Mouse (Mus musculus): Measurements from ENCODE around the gene Kcnc1.

DNA sequence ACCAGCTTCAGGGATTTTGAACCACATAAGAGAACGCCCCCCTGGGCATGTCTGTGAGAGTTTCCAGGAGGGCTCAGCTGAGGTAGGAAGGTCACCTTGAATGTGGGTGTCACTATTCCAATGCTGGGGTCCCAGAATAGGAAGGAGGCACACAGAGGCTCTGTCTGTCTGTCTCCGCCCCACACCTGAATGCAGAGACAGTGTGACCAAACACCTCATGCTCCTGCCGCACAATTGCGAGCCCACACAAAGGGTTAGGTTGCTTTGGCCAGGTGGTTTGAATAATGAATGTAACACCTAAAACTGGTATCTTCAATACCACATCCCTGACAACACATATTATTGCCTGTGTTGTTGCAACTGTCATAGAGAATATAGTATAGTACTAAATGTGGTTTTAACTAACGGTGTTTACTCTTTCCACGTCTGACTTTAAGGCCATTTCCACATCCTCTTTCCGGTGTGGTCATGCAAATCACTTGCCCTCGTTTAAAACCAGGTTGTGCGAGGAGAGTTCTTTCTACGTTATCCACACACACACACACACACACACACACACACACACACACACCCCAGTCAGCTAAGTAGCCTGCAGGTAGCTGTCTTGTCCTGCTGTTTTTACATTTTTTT lies 6.7 kb upstream of the Kcnc1 start:
- TF ChIP-seq USF1 (IDR thresholded peaks at IDR 0.05; ENCODE audit: low read depth, low read length) (no peak), MAX (IDR thresholded peaks at IDR 0.05; ENCODE audit: low read length) (0 out of 2 replicates have a peak, but pooled peaks have one; percentile 11), CTCF (conservative IDR thresholded peaks at IDR 0.05 in 1 of 2, IDR thresholded peaks at IDR 0.05 in 1 of 2; ENCODE audit: low read depth in 2 of 2, low read length in 2 of 2) (no peak), ELF1 (IDR thresholded peaks at IDR 0.05; ENCODE audit: low read depth, low read length) (peak; percentile 52; the same call in 1 of the 2 replicates), SMC3 (IDR thresholded peaks at IDR 0.05; ENCODE audit: low read depth, low read length) (no peak)

Data from CH12.LX (cell line).